Mouse (Mus musculus) G1E (cell line): Measurements from ENCODE around the gene Rbm7. TPM values are rescaled to one million over a fixed set of nuclear protein-coding genes. Genes with fewer than 3 reads are reported as not detected.
"Not testable (repeated sequence)": the region's sequence is repeated elsewhere in the genome, so short reads cannot be mapped to it uniquely, and the experiment has no call there.

Experiments used
- ATAC-seq: 2 replicates; pipeline ENCODE4 v1.8.0; 2016; ENCODE audit warnings: mild to moderate bottlenecking; ENCODE audit not compliant: insufficient number of reproducible peaks, poor library complexity, low FRiP score, severe bottlenecking; ENCODE audit errors: extremely low read depth
- DNase-seq: peaks from one replicate; pipeline ENCODE4 v3.0.0; 2012; ENCODE audit warnings: low spot score
- H3K27me3 ChIP-seq: 2 replicates; pipeline ENCODE4 v1.6.1; 2012; ENCODE audit warnings: mild to moderate bottlenecking, low read length, inconsistent platforms; ENCODE audit not compliant: insufficient read depth
- H3K36me3 ChIP-seq: replicated peaks from 2 replicates; pipeline ENCODE3; 2012; ENCODE audit warnings: mild to moderate bottlenecking, inconsistent platforms
- H3K4me1 ChIP-seq: 2 replicates; pipeline ENCODE4 v1.6.1; 2012; ENCODE audit warnings: low read depth, low read length, inconsistent platforms, mixed read lengths; ENCODE audit not compliant: insufficient read depth
- H3K4me3 ChIP-seq: 2 replicates; pipeline ENCODE4 v1.5.1; 2012; ENCODE audit warnings: low read depth, mild to moderate bottlenecking, inconsistent platforms, low read length, moderate library complexity, mixed read lengths
- H3K9me3 ChIP-seq: replicated peaks from 2 replicates; pipeline ENCODE4 v1.6.1; 2012; ENCODE audit warnings: inconsistent platforms
- CTCF ChIP-seq: IDR thresholded peaks from 2 replicates; pipeline ENCODE4 v1.5.1; 2012; ENCODE audit warnings: low read depth, low read length, inconsistent platforms, mixed read lengths
- GATA1 ChIP-seq: IDR thresholded peaks from 2 replicates; pipeline ENCODE4 v1.6.1; 2012; ENCODE audit warnings: borderline replicate concordance, low read length, inconsistent platforms, mixed read lengths
- GATA2 ChIP-seq: IDR thresholded peaks from 2 replicates; pipeline ENCODE4 v1.6.1; 2012; ENCODE audit warnings: low read depth, low read length, inconsistent platforms, borderline replicate concordance
- POLR2AphosphoS5 ChIP-seq: IDR thresholded peaks from 2 replicates; pipeline ENCODE4 v1.6.1; 2012; ENCODE audit warnings: low read depth, low read length, inconsistent platforms; ENCODE audit not compliant: insufficient replicate concordance
- TAL1 ChIP-seq: conservative IDR thresholded peaks from 2 replicates; pipeline ENCODE4 v1.6.1; 2012; ENCODE audit warnings: low read depth, low read length, inconsistent platforms, mixed read lengths
- polyA plus RNA-seq: library from polyadenylated mRNA; stranded (reverse); fragments of >175 nt; gene quantifications from 2 replicates; pipeline ENCODE4 v1.2.3, GENCODE M21; 2012
- total RNA-seq, 2 experiments: library from RNA; stranded (forward) in 1 of 2; stranded (reverse) in 1 of 2; fragments of 200-1000 nt in 1 of 2; fragments of >200 nt in 1 of 2; fragmentation: Nextera tagmentation in 1 of 2; gene quantifications; 2 replicates each; pipeline ENCODE4 v1.2.3; 2014 to 2017

The Rbm7 gene
- total RNA-seq (2014; fragmentation: Nextera tagmentation) (115 and 118 TPM in 2 replicates), total RNA-seq (2017) (154 and 155 TPM in 2 replicates), polyA plus RNA-seq (42.1 and 58.6 TPM in 2 replicates)

GRCm38 (mm10) chr9:48494817-48495547 is at the start of gene Rbm7, which contains the start of gene Gm5617:
Gene Rbm7, minus strand, starts transcription at chr9:48495299.
Gene Gm5617, plus strand, starts transcription at chr9:48495442.
- Histone ChIP-seq H3K27me3 (no peaks in the 10 kb centered on the region), H3K4me1 (peaks cover 26% of the 10 kb centered on the region), H3K4me3 (peak within 1 kb of the TSS; percentile 91), H3K36me3 (peaks cover 40% of the 10 kb centered on the region), H3K9me3 (no peaks in the 10 kb centered on the region)
- no peak for TF ChIP-seq CTCF
- TF ChIP-seq GATA1, result no peak
- no peak for TF ChIP-seq GATA2
- TF ChIP-seq POLR2AphosphoS5, result no peak
- DNase-seq, result peak; percentile 86
- peak; percentile 93 for ATAC-seq

GRCm38 (mm10) chr9:48538688-48539087 is 43.6 kb upstream of the Rbm7 start:
- H3K36me3 ChIP-seq, result no peaks in the 10 kb centered on the region
- DNase-seq (no peak), ATAC-seq (no peak)
- TF ChIP-seq GATA2 (no peak), CTCF (no peak), TAL1 (no peak), GATA1 (no peak), POLR2AphosphoS5 (no peak)
- H3K4me3 ChIP-seq, result no peak overlapping the region
- no peaks in the 10 kb centered on the region for H3K4me1 ChIP-seq
- peaks cover 5% of the 10 kb centered on the region for H3K9me3 ChIP-seq
- 0 out of 2 replicates have a peak, but pooled peaks cover 4% of the 10 kb centered on the region for H3K27me3 ChIP-seq

- TF ChIP-seq POLR2AphosphoS5 (no peak), GATA1 (no peak), TAL1 (no peak), CTCF (no peak), GATA2 (no peak)
- Histone ChIP-seq H3K4me1 (no peaks in the 10 kb centered on the region), H3K27me3 (0 out of 2 replicates have a peak, but pooled peaks cover 4% of the 10 kb centered on the region), H3K36me3 (no peaks in the 10 kb centered on the region), H3K9me3 (peaks cover 5% of the 10 kb centered on the region), H3K4me3 (no peak overlapping the region)
- no peak for DNase-seq
- no peak for ATAC-seq
Observed at GRCm38 (mm10) chr9:48538044-48538645, 43.0 kb upstream of the Rbm7 start.

- H3K4me3 ChIP-seq, H3K4me1 ChIP-seq, ATAC-seq, H3K9me3 ChIP-seq, DNase-seq, H3K36me3 ChIP-seq, H3K27me3 ChIP-seq: not testable (repeated sequence)
Observed at GRCm38 (mm10) chr9:48537616-48538015, 42.5 kb upstream of the Rbm7 start.

- TF ChIP-seq POLR2AphosphoS5 (no peak), CTCF (no peak), GATA2 (no peak), TAL1 (no peak), GATA1 (no peak)
- DNase-seq (no peak), ATAC-seq (no peak)
- H3K9me3 ChIP-seq, result peaks cover 2% of the 10 kb centered on the region
- H3K4me1 ChIP-seq, result no peaks in the 10 kb centered on the region
- no peak overlapping the region for H3K4me3 ChIP-seq
- H3K27me3 ChIP-seq, result peaks cover 8% of the 10 kb centered on the region; the same call in 1 of the 2 replicates
- H3K36me3 ChIP-seq, result no peaks in the 10 kb centered on the region
Observed at GRCm38 (mm10) chr9:48536414-48536813, 41.3 kb upstream of the Rbm7 start.

- DNase-seq (no peak), ATAC-seq (no peak)
- H3K27me3 ChIP-seq, result peaks cover 4% of the 10 kb centered on the region; the same call in 1 of the 2 replicates
- H3K9me3 ChIP-seq, result no peaks in the 10 kb centered on the region
- TF ChIP-seq GATA2 (no peak), CTCF (no peak), POLR2AphosphoS5 (no peak), TAL1 (no peak), GATA1 (no peak)
- H3K36me3 ChIP-seq, result no peaks in the 10 kb centered on the region
- no peaks in the 10 kb centered on the region for H3K4me1 ChIP-seq
- H3K4me3 ChIP-seq, result no peak overlapping the region
Observed at GRCm38 (mm10) chr9:48532730-48533129, 37.6 kb upstream of the Rbm7 start.
